Mouse (Mus musculus): ENCODE measurements around the gene Hat1.

The Hat1 gene

DNA sequence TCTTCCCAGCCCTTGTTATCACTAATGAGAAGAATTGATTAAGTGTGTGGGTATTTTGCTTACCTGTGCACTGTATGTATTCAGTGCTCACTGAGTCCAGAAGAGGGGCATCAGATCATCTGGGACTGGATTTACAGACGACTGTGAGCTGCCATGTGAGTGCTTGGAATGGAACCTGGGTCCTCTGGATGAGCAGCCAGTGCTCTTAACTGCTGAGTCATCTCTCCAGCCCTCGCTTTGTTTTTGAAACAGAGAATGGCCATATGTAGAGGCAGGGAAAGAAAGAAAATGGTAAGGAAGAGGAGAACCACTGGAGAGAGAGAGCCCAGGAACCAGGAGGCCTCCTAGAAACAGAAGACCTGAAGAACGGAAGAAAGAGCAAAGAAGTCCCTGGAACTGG, 73.8 kb downstream of the Hat1 start:
- no peak for DNase-seq (ENCODE audit: low spot score in 2 of 2)

DNA sequence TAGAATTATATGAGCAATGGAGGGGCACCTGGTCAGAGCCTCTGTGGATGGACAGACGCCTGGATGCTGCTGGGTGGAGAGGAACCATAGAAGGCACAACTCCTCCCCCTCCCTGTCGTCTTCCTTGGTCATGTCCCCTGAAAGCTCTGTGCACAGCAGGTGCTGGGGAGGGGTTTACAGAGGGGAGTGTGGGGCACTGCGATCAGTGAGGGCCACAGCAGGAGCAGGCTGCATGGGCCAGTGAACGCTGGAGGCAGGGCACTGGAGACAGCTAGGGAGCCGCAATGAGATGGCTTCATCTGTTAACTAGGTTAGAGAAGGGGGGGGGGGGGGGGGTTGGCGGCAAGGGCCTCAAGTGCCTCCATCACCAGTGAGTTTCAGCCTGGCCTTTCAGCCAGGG, 77.3 kb downstream of the Hat1 start:
- no peak for DNase-seq (ENCODE audit: low spot score in 2 of 2)

DNA sequence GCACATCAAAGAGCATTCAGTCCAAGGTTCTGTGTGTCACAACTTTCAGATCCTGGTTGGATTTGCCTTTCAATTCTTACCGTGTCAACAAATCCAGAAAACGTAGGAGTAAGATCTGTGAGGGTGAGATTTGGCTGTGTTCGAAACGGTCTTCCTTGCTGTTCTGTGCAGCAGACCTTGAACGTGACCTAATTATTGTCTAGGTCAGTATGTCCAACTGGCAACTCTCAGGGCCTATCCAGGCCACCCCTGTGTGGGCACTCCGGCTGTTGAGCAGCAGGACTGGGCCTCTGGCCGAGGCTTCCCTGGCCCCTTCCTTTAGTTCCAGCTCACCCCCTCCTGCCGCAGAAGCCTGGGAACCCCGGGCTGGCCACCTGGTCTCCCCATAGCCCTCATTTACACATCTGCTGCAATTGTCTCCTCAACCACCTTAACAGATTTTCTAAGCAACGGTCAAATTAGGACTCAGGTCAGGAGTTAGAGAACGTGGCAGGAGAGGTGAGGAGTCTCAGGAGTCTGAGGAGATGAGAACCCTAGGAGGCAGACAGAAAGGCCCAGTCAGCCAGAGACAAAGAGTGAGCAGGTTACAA, 78.2 kb downstream of the Hat1 start:
- DNase-seq (ENCODE audit: low spot score in 2 of 2), result peak in 1 of 2 experiments; percentile 26

DNA sequence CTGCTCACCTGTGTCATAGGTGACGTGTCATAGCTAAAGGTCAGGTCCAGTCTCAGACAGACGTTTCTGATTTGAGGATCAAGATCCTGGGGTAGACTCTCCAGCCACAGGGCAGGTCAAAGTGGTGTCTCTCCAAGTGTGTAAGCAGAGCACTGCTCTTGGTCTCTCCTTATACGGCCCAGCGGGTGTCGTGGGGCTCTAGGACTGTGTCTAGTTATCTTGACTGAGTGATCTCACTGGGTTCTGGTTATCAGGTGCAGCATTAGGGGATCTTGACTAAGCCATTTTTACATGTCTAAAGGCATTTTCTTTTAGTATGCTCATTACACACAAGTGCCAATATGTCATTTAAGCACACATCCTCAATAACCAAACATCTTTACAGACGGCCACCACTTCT, 82.3 kb downstream of the Hat1 start:
- DNase-seq (ENCODE audit: low spot score in 2 of 2), result no peak

DNA sequence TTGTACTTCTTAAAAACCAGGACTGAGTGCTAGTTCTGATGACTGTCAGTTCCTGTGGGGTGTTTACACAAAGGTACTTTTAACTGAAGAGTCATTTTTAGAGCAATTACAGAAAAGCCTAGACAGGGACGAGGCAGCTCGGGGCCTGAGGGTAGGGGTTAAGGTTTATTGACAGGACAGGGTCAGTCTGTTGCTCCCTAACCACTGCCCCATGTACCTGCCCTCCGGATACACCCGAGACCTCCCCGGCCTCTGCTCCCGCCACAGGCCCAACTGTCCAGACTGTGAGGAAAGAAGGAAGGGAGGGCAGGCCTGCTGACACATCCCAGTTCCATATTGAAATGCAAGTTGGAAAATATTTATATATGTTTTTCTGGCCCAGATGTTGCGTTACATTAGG, 85.1 kb downstream of the Hat1 start:
- no peak for DNase-seq (ENCODE audit: low spot score in 2 of 2)

DNA sequence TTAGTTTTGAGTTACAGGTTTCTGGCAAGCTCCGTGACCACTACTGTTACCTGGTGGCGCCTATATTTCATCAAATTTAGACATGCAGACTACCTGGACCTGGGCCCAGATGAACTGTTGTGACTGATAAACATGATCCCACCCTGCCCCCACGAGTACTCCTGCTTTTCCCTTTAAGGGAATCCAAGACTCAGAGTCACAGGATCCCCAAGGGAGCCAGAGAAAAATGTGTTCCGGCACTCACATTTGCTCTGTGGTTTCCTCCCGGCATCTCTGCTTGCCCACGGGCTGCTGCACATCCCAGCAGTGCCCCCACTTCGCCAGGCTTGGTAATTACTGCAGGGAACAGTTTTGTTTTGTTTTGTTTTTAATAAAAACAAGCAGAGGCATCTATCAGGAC, 85.6 kb downstream of the Hat1 start:
- no peak for DNase-seq (ENCODE audit: low spot score in 2 of 2)

DNA sequence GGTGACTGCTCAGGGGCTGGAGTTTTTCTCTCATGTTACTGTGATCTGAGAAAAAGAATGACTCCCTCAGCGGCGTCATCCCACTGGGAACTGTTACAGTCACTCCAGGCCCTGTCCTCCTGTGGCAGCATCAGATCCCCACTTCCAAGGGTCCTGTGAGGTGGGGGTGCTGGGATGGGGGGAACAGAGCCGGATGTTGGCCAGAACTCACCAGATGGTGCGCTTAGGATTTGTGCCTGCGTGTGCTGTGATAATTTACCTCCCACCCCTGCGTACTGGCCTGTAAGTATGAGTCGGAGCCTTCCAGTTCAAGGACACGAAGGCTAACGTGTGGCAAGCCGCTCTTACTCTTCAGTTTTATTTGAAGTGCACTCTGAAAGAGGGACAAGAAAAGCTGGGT, 86.6 kb downstream of the Hat1 start:
- no peak for DNase-seq (ENCODE audit: low spot score in 2 of 2)

DNA sequence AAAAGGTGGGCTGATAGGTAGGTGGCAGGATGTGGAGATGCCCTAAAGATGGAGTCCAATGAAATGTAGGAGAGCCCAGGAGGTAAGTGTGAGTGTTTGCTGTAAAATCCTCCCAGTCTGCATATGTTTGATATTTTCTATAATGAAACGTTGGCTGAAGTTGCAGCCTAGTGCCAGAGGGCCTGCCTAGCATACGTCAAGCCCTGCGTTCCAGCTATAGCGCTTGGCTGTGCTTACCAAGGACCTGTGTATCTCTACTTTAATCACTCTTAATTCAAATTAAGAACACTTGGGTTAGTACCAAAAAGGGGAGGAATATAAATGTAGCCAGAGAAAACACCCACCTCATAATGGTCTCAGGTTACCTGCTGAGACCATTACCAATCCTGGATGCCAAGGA, 87.0 kb downstream of the Hat1 start:
- DNase-seq (ENCODE audit: low spot score in 2 of 2), result no peak

DNA sequence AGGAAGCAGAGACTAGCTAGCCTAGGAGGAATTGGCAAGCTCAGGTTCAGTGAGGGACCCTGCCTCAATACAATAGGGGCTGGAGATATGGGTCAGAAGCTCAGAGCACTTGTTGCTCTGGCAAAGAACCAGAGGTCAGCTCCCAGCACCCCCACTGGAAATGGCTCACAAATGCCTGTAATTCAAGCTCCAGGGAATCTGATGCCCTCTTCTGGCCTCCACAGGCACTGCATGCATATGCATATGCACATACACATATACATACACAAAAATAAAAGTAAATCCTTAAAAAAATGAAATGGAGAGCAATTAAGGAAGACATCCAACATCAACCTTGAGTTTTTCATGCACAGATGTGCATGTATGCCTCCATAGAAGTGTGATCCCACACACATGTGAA, 89.0 kb downstream of the Hat1 start:
- no peak for DNase-seq (ENCODE audit: low spot score in 2 of 2)

DNA sequence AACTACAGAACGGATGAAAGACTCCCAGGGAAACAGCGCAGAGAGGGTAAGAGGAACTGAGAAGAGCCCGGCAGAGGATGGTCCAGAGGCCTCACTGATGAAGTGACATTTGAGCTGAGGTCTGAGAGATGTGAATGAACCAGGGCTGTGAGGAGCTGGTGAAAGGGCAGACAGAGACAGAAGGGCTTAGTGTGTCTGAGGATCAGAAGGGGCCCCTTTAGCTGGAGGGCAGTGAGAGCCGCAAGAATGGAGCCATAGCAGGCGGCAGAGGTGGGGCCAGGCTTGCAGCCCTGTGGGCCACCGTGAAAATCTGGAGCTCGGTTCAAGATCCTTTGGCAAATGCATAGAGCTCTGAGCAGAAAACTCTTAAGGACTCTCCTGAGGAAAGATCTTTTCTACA, 91.2 kb downstream of the Hat1 start:
- DNase-seq (ENCODE audit: low spot score in 2 of 2), result no peak

DNA sequence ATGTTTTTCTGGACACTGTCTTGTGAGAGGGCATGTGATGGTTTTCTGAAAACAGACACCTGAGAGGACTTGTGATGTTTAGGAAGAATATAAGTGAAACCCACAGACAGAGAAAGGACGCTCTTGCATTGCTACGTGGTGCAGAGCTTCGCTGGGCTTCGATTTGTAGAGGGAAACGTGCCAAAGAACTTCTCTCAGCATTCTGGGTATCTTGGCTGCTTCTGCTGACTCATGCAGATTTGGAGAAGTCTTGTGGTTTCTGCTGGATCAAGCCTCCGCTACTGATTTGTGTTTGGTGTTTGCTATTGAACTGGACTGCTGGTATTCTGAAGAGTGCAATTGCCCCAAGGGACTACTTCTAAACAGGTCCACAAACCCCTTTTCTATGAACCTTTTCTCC, 93.1 kb downstream of the Hat1 start:
- DNase-seq (ENCODE audit: low spot score in 2 of 2), result no peak

DNA sequence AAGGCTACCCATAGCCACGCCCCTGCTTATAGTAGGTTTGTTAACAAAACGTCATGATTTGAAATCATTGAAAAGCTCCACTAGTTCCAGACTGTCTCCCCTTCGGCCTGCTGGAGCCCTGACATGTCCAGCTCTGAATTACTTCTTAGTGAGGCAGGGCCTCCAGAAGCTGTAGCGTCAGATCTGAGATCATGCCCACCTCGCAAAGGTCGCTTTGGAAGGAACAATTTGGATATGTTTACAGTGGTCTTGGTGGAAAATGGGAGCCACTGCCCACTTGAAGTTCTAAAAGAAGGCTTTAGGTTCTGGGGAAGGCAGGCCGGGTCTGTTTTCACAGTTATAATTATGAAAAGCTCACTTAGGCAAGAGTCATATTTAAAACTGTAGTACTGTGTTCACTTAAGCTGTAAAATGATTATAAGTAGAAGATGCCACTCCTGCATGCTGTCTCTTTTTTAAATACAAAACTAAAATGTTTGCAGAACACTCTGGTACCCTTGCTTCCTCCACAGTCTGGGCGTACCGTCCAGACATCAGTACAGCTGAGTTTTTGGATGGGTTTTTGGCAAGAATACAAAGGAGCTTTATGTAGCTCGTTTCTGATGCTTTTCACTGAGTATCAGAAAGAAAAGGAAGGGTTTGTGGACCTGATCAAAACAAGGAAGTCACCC, 94.4 kb downstream of the Hat1 start:
- DNase-seq (ENCODE audit: low spot score in 2 of 2), result no peak

DNA sequence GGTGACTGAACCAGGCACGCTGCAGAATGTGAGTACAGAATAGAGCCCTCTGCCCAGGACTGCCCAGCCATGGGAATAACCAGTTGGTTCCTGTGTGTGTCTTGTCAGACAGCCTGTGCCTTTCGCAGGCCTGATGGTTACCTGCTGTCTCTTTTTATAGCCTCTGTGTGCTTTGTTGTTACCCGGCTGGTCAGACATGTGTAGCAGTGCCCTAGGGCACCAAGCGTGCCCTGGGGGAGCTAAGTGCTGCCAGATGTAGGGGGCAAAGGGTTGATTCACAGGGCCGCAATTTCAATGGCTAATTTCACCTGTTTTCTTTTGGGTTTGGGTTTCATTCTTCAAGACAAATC, 94.9 kb downstream of the Hat1 start:
- DNase-seq (ENCODE audit: low spot score in 2 of 2), result no peak

All from cerebellum, postnatal 4 days (tissue).